Mouse (Mus musculus): ENCODE data around the gene Grem1.

GRCm38 (mm10) chr2:113800846-113801245, 42.4 kb upstream of the Grem1 start:
- TF ChIP-seq CTCF (conservative IDR thresholded peaks at IDR 0.05; ENCODE audit: insufficient read depth, insufficient read length, low read depth, low read length) (no peak), POLR2A (IDR thresholded peaks at IDR 0.05; ENCODE audit: low read depth, low read length) (no peak)

All from kidney, adult 2 months (tissue).